Mouse (Mus musculus) forebrain, postnatal 0 days (tissue): ENCODE results near the gene D630045J12Rik. TPM values are rescaled to one million over a fixed set of nuclear protein-coding genes. Genes with fewer than 3 reads are reported as not detected.

ENCODE experiments used
- ATAC-seq: fragments of 200-750 bp; cut with Nextera tagmentation; 2 replicates; pipeline ENCODE4 v1.8.0; 2017; ENCODE audit warnings: mild to moderate bottlenecking, moderate library complexity
- DNase-seq: peaks from one replicate; pipeline ENCODE4 v3.0.0-alpha.2; 2015
- H3K27ac ChIP-seq: fragments of 300-500 bp; sonication (generic); 2 replicates; pipeline ENCODE4 v1.5.1; 2014; ENCODE audit warnings: low read depth, mild to moderate bottlenecking, antibody characterized with exemption, low read length, moderate library complexity, mixed read lengths
- H3K27me3 ChIP-seq: fragments of 300-500 bp; sonication (generic); 2 replicates; pipeline ENCODE4 v1.6.1; 2014; ENCODE audit warnings: mild to moderate bottlenecking, low read length, mixed read lengths; ENCODE audit not compliant: insufficient read depth
- H3K36me3 ChIP-seq: fragments of 300-500 bp; sonication (generic); 2 replicates; pipeline ENCODE4 v1.6.1; 2014; ENCODE audit warnings: mild to moderate bottlenecking, moderate library complexity; ENCODE audit not compliant: insufficient read depth
- H3K4me1 ChIP-seq: fragments of 300-500 bp; sonication (generic); 2 replicates; pipeline ENCODE4 v1.6.1; 2014; ENCODE audit warnings: antibody characterized with exemption; ENCODE audit not compliant: insufficient read depth
- H3K4me2 ChIP-seq: fragments of 300-500 bp; sonication (generic); 2 replicates; pipeline ENCODE4 v1.6.1; 2014; ENCODE audit warnings: low read depth, mild to moderate bottlenecking, moderate library complexity
- H3K4me3 ChIP-seq: fragments of 300-500 bp; sonication (generic); 2 replicates; pipeline ENCODE4 v1.5.1; 2014; ENCODE audit warnings: low read depth, low read length, mixed read lengths
- H3K9ac ChIP-seq: fragments of 300-500 bp; sonication (generic); 2 replicates; pipeline ENCODE4 v1.6.1; 2014; ENCODE audit warnings: mild to moderate bottlenecking
- H3K9me3 ChIP-seq: fragments of 300-500 bp; sonication (generic); 2 replicates; pipeline ENCODE4 v1.6.1; 2016; ENCODE audit warnings: low read length
- CTCF ChIP-seq: sonication (generic); IDR thresholded peaks from 2 replicates; pipeline ENCODE4 v1.5.1; 2016; ENCODE audit warnings: antibody characterized with exemption, control low read depth, low read depth
- WGBS: fragments of 180-500 bp; shearing (Covaris S2); extraction: QIAGEN DNeasy Blood & Tissue Kit; methylation state at CpG from one replicate; pipeline ENCODE4 v1.1.7; 2014; 5-methylcytosine and 5-hydroxymethylcytosine counted together
- polyA plus RNA-seq: library from polyadenylated mRNA; unstranded; fragments of >200 nt; fragmentation: Nextera tagmentation; extraction: Ambion mirVana; gene quantifications from 2 replicates; pipeline ENCODE4 v1.2.1, GENCODE M21; 2015
- total RNA-seq: library from RNA; depleted of rRNA; stranded (reverse); fragments of >200 nt; gene quantifications from 2 replicates; pipeline ENCODE4 v1.2.3, GENCODE M21; 2014

The D630045J12Rik gene
- total and polyA plus RNA-seq, 2 experiments from 2014 or later, result 11.4 to 38.7 TPM

- Histone ChIP-seq H3K27ac (no peak within 1 kb of the TSS), H3K27me3 (no peaks in the 10 kb centered on the region), H3K36me3 (peaks cover 40% of the 10 kb centered on the region), H3K4me2 (no peak within 1 kb of the TSS), H3K9ac (no peak within 1 kb of the TSS), H3K4me3 (no peak within 1 kb of the TSS), H3K4me1 (no peaks in the 10 kb centered on the region), H3K9me3 (no peaks in the 10 kb centered on the region)
- DNase-seq, result no peak
- WGBS, result 92% methylated on average over 7 of the region's 7 CpGs
- no peak for TF ChIP-seq CTCF
- ATAC-seq, result no peak
These were observed 129.5 kb downstream of the D630045J12Rik start, which contains the start of gene Atp6v0a4 for GRCm38 (mm10) chr6:38124207-38124835. Gene Atp6v0a4, minus strand, starts transcription at chr6:38124586.

DNA sequence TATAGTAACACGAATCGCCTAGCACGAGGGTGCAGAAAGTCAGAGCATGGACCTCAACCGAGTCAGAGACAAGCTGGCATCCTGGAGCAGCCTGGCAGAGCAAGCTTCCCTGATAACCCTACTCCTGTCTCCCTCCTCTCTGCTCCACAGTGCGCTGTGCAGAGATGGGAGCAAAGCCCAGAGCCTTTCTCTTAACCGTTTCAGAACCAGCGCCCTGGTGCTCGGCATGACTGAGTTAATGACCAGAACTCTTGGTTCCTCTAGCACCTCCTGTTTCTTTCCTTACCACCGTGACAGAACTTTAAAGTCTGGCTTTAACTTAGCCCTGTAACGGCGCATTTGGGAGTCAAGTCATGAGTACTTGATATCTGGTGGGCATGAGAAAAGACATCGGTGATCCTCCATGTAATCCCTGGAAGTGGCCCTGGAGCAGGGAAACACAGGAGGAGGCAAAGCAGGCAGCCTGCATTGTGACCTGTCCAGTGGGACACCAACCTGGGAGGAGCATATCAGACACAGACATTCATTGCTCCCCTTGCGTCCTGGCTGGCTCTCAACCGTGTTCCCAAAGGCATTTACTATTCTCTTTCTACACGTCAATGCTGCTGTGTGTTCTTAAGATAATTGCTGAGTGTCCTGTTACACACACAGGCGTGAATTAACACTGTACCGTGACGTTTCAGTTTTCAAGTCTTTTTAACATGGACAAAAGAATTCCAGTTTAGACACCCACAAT is 130.2 kb downstream of the D630045J12Rik start:
- H3K27me3 ChIP-seq, result no peaks in the 10 kb centered on the region
- 77% methylated on average over 18 of the region's 18 CpGs for WGBS
- no peak for TF ChIP-seq CTCF
- H3K9me3 ChIP-seq, result no peaks in the 10 kb centered on the region
- no peak for DNase-seq
- no peak overlapping the region for H3K4me2 ChIP-seq
- no peak overlapping the region for H3K4me3 ChIP-seq
- H3K36me3 ChIP-seq, result peaks cover 37% of the 10 kb centered on the region
- peak; percentile 56 for ATAC-seq
- no peak overlapping the region for H3K9ac ChIP-seq
- no peaks in the 10 kb centered on the region for H3K4me1 ChIP-seq
- H3K27ac ChIP-seq, result no peak overlapping the region

DNA sequence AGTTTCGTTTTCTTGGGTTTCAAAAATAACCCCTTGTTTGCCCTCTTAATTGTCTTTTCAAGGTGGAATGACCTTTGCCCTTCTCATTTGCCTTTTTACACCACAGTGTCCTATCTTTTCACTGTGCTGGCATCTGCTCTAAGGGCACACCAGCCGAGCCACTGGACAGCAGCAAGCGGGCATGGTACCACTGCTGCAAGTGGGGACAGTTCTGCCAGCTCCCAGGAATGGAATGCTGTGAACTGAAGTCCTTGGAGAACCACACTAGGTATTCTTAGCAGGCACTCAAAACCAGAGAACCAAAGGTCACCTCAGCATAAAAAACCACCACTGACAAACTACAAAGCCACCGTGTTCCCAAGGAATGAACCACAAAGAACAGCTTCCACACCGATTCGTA is 131.0 kb downstream of the D630045J12Rik start:
- no peak overlapping the region for H3K9ac ChIP-seq
- no peak overlapping the region for H3K4me3 ChIP-seq
- no peak overlapping the region for H3K27ac ChIP-seq
- peaks cover 29% of the 10 kb centered on the region for H3K36me3 ChIP-seq
- H3K27me3 ChIP-seq, result no peaks in the 10 kb centered on the region
- ATAC-seq (no peak), DNase-seq (no peak)
- no peaks in the 10 kb centered on the region for H3K9me3 ChIP-seq
- WGBS, result 73% methylated on average over 6 of the region's 6 CpGs
- TF ChIP-seq CTCF, result no peak
- no peak overlapping the region for H3K4me2 ChIP-seq
- no peaks in the 10 kb centered on the region for H3K4me1 ChIP-seq

GRCm38 (mm10) chr6:38121843-38122242 is 132.0 kb downstream of the D630045J12Rik start:
- no peaks in the 10 kb centered on the region for H3K9me3 ChIP-seq
- no peaks in the 10 kb centered on the region for H3K27me3 ChIP-seq
- peaks cover 19% of the 10 kb centered on the region for H3K36me3 ChIP-seq
- H3K9ac ChIP-seq, result no peak overlapping the region
- DNase-seq (no peak), ATAC-seq (no peak)
- no peak overlapping the region for H3K4me3 ChIP-seq
- no peak for TF ChIP-seq CTCF
- no peak overlapping the region for H3K27ac ChIP-seq
- H3K4me1 ChIP-seq, result no peaks in the 10 kb centered on the region
- H3K4me2 ChIP-seq, result no peak overlapping the region
- WGBS, result 86% methylated on average over 5 of the region's 5 CpGs

- no peak for TF ChIP-seq CTCF
- Histone ChIP-seq H3K27ac (no peak overlapping the region), H3K4me3 (no peak overlapping the region), H3K27me3 (no peaks in the 10 kb centered on the region), H3K36me3 (peaks cover 12% of the 10 kb centered on the region), H3K9me3 (no peaks in the 10 kb centered on the region), H3K4me1 (no peaks in the 10 kb centered on the region), H3K4me2 (no peak overlapping the region), H3K9ac (no peak overlapping the region)
- 84% methylated on average over 9 of the region's 9 CpGs for WGBS
- ATAC-seq (no peak), DNase-seq (no peak)
These were observed 133.0 kb downstream of the D630045J12Rik start for GRCm38 (mm10) chr6:38120681-38121371.

DNA sequence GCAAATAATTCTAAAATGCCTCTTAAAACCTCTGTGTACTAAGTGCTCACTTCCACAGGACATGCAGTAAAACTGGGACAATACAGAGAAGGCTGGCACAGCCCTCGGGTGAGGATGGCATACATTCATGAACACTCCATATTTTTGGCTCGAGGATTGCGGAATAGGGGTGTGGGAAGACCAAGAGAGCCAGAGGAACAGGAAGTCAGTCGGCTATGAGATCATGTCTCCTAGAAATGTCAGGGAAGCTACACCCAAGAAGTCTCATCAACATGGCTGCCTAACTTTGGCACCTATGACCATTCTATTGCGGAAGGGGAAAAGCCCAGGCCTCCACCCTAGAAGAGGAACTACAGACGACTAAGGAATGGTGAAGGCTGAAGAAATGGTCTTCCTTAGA is 135.5 kb downstream of the D630045J12Rik start:
- WGBS, result 87% methylated on average over 6 of the region's 6 CpGs
- no peak overlapping the region for H3K9ac ChIP-seq
- DNase-seq (no peak), ATAC-seq (no peak)
- H3K4me2 ChIP-seq, result no peak overlapping the region
- no peaks in the 10 kb centered on the region; the same call in 1 of the 2 replicates for H3K36me3 ChIP-seq
- H3K27ac ChIP-seq, result no peak overlapping the region
- H3K27me3 ChIP-seq, result no peaks in the 10 kb centered on the region
- no peaks in the 10 kb centered on the region for H3K9me3 ChIP-seq
- no peak overlapping the region for H3K4me3 ChIP-seq
- no peak for TF ChIP-seq CTCF
- H3K4me1 ChIP-seq, result no peaks in the 10 kb centered on the region
